Mouse (Mus musculus): ENCODE data around the gene Synj1.

Synj1 gene

DNA sequence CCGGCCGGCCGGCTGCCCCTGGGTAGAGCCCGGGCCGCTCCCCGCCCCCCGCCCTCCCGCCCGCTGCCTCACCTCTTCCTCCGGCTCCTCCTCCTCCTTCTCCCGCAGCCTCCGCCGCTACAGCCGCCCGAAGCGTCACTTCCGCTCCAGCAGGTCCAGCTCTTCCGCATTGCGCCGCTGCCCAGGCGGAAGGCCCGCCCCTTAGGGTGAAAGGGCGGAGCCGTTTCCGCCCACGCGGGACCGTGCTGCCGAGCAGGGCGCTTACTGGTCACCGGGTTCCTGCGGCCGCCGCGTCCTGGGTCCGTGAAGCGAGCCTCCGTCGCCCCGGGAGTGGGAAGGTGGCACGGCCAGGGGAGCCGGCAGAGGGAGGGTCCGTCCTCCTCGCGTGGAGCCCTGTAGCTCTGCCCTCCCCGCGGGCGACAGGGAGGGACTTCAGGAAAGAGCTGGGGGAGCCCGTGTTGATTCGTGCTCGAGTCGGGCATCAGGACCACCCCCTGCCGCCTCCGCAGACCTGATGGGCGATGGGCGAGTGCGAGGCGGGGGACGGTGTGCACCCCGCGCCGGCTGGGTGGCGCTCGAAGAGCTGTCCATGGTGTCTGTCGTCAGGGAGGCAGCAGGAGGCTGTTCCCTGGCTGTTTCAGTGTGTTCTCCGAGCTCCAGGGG is at the start of gene Synj1:
Gene Synj1 (minus strand): TSS at position 288 of the 663 bp plus-strand sequence.
- DNase-seq (ENCODE audit: low read depth in 1 of 2, low spot score in 2 of 2): peak; percentile 89 to 91

DNA sequence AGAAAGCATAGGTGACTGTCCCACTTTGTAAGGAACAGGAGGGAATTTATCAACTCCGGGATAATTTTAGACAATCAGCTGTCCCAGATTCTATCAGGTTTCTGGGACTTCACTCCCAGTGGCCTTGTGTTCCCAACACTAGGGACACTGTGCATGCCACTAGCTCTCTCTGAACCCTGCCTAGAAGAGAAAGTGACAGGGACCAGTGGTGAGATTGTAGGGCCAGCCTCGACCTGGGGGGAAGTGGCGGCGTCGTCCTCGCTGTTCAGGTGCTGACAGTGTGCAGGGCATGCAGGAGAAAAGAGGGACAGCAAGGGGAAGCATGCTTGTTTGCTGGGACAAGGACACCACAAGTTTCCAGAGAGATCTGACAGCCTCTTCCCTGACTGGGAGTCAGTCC is 46.6 kb upstream of the Synj1 start:
- DNase-seq (ENCODE audit: low read depth in 1 of 2, low spot score in 2 of 2): no peak

DNA sequence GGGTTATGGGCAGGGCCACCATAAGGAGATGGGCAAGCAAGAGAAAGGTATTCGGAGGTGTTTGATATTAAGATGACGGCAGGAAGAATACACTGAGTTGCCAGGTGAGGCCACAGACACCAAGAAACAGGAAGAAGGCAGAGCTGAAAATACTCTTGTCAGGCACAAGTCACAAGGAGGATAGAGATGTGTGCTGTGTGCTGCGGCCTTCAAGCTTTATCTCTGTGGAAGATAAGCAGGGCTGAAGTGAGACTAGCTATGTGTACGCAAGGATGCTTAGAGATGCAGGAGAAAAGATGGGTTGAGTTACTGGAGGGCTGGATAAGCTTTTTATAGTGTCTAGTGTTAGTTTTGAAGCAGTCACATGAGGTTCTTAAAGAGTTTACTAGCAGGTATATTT is 46.2 kb upstream of the Synj1 start:
- DNase-seq (ENCODE audit: low read depth in 1 of 2, low spot score in 2 of 2): no peak

DNA sequence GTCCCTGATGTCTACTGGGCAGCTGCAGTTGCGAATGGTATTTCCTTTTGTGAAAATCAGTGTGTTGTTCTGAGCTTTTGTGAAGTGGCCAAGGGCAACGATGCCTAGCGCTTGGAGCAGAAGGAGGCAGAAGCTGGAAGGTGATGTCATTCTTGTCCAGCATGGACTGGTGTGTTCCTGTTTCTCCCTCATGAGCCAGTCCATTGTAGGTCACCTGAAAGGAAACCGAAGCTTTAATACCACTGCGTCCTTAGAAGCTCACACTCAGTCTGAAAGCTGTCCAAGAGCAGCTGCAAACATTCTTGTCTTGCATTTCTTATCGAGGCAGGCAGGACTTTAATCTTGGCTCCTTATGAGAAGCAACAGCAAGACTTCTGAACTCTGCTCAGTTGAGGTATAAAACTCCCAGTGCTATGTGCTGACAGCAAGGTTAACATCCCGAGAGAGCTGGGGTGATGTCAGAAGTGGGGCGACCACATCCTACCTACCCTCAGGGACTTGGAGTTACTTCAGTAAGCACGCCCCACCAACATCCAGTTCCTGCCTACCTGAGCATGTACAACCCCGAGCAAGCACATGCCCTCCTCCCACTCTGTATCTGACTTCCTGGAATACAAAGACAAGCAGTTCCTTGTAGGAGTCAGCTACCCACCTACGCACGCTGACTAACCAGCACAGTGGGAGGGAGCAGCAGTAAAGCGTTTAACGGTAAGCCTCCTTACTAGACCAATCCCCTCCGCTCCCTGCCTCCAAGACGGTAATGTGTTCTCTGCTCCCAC is 45.1 kb upstream of the Synj1 start:
- no peak for DNase-seq (ENCODE audit: low read depth in 1 of 2, low spot score in 2 of 2)

- no peak for DNase-seq (ENCODE audit: low read depth in 1 of 2, low spot score in 2 of 2)
Measured at GRCm38 (mm10) chr16:91055150-91055549, 44.0 kb upstream of the Synj1 start.

DNA sequence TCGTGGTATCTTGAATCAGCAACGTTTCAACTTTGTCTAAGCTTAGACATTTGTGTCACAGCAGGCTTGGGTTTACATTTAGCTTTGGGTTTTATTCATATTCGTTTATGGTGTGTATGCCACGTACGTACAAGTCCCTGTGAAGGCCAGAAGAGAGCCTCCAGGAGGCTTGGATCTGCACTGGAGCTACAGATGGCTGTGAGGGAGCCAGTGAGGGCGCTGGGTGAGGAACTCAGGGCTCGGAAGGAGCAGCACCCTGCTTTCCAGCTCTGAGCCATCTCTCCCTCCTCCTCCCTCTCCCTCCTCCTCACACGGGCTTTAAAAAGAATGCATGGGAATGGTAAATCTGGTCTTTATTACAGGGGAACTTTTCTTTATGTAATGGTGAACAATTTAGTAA is 42.5 kb upstream of the Synj1 start:
- no peak for DNase-seq (ENCODE audit: low read depth in 1 of 2, low spot score in 2 of 2)

DNA sequence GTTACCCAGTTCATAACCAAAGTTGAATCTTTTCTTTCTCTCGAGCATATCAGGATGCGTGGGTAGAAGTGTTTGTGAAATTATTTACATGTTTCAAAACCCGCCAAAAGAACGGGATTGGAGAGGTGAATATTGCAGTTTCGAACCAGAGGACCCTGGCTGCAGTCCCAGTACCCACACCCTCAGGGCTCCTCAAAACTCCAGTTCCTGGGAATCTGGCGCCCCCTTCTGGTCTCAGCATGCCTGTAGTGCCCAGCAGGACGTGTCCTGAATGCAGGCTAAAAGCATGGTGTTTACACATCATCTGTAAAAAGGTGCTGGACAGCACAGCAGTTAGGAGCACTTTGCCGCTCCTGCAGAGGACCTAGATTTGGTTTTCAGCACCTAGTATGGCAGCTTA is 34.4 kb upstream of the Synj1 start:
- DNase-seq (ENCODE audit: low read depth in 1 of 2, low spot score in 2 of 2): peak in 1 of 2 experiments; percentile 7

GRCm38 (mm10) chr16:91044270-91045182 is 33.4 kb upstream of the Synj1 start, which contains the start of gene Paxbp1:
Gene Paxbp1, minus strand, starts transcription at chr16:91044543.
- peak; percentile 92 to 97 for DNase-seq (ENCODE audit: low read depth in 1 of 2, low spot score in 2 of 2)

GRCm38 (mm10) chr16:91043461-91044248 is 32.5 kb upstream of the Synj1 start:
- peak; percentile 4 to 30 for DNase-seq (ENCODE audit: low read depth in 1 of 2, low spot score in 2 of 2)

DNA sequence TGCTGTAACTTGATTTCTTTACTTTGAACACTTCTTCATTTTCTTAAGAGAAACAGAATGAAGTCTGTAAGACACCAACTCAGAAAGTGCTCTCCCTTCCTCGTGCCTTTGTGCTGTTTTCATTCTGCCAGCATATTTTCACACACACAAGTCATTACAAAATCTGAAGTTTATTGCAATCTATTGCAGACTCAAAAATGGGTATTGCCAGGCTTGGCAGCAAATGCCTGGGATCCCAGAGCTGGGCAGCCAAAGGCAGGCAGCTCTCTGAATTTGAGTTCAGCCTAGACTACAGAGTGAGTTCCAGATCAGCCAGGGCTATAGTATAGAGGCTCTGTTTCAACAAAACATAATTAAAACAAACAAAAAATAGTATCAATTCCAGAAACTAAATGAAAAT is 31.5 kb upstream of the Synj1 start:
- no peak for DNase-seq (ENCODE audit: low read depth in 1 of 2, low spot score in 2 of 2)

- DNase-seq (ENCODE audit: low read depth in 1 of 2, low spot score in 2 of 2): no peak
Measured at GRCm38 (mm10) chr16:91035866-91036265, 24.8 kb upstream of the Synj1 start.

GRCm38 (mm10) chr16:91030751-91031150 is 19.6 kb upstream of the Synj1 start:
- DNase-seq (ENCODE audit: low read depth in 1 of 2, low spot score in 2 of 2): no peak

DNA sequence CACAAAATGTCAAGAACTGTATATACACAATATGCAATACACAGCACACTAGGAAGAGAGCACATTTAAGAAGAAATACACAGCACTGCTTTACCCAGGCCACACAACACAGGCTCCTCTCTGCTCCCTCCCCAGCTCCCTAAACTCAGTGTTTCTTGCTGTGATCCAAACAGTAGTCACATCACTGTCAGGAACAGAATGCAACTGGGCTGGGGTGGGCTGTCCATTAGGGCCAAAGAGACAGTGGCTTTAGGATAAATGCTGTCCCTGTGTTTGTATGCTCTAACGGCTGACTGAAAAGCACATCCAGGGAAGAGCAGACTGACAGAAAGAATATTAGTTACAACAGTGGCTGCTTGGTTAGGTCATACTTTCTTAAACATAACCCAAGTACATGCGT is 18.8 kb upstream of the Synj1 start:
- no peak for DNase-seq (ENCODE audit: low read depth in 1 of 2, low spot score in 2 of 2)

GRCm38 (mm10) chr16:91029161-91029743 is 18.1 kb upstream of the Synj1 start:
- DNase-seq (ENCODE audit: low read depth in 1 of 2, low spot score in 2 of 2): no peak

DNA sequence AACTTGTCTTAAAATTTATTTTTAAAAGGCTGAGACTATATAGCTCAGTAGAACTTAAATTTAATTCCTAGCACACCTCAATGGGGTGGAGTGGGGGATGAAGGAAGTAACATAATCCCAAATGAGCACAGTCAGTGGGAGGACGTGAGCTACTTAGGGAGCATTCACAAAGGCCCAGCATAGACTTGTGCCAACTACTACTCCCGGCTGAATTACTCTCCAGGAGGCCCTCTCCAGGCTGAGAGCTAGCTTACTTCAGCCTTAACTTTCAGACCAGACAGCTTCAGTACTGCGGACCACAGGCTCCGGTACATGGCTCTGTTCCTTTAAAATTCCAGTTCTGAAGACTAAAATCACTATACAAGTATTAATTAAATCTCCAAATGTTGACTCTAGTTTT is 15.2 kb upstream of the Synj1 start:
- DNase-seq (ENCODE audit: low read depth in 1 of 2, low spot score in 2 of 2): no peak

GRCm38 (mm10) chr16:91023384-91023783 is 12.3 kb upstream of the Synj1 start:
- DNase-seq (ENCODE audit: low read depth in 1 of 2, low spot score in 2 of 2): no peak

GRCm38 (mm10) chr16:91020842-91021483 is 9.9 kb upstream of the Synj1 start:
- peak in 1 of 2 experiments; percentile 21 for DNase-seq (ENCODE audit: low read depth in 1 of 2, low spot score in 2 of 2)

DNA sequence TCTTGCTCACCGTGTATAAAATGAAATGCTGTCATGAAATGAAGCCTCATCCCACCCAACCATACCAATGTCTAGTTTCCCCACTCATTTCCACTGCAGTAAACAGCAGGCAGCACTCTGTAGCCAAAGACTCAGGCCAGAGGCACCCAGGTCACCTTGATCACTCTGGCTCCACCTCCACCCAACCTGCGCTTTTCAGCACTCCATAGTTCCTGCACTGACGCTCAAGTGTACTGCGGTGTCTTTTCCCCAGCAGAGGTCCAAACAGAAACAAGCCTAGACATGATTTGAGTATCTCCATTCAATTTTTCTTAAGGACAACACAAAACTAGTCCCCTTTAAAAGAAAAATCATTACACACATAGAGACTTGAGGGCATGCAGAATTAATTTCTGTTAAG is 8.4 kb upstream of the Synj1 start:
- no peak for DNase-seq (ENCODE audit: low read depth in 1 of 2, low spot score in 2 of 2)

DNA sequence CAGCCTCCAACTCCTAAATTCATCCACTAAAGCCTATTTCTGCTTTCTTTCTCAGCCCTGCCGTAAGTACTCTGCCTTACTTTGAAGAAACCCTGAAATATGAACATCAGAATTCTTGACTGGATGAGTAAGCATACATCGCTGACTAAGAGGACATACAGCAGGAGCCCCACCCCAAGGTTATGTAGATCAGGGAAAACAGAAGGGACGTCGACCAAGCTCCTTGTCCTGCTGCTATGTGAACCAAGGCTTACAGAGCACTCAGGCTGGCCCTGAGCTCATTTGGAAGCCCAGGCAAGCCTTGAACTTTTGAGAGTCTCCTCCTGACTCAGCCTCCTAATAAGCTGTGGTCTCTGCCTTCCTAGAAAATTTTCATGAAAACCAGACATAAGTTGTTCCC is 4.7 kb upstream of the Synj1 start:
- DNase-seq (ENCODE audit: low read depth in 1 of 2, low spot score in 2 of 2): no peak

DNA sequence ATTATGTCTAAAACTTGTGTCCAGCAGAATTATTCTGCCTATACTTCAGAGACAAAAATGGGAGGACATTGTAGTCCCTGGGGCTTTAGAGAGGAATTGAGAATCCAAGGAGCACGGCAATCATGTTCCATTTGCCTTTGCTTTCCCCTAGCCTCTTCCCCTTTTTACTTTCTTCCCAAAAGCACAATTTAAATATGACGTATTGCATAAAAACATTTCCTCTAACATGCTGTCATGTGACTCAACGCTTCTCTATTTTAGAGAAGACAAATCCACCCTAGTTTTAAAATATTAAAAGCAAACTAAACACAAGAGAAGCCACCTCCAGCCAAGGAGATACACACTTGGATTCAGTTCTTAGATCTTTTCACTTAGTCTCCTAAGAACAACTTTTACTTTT is 739 bp upstream of the Synj1 start:
- DNase-seq (ENCODE audit: low read depth in 1 of 2, low spot score in 2 of 2): no peak

Data from monocyte, adult 2 months (primary cell).